Mouse (Mus musculus) neural tube, embryonic 15.5 days (tissue): ENCODE results near the gene Gm3488. TPM values are rescaled to one million over a fixed set of nuclear protein-coding genes. Genes with fewer than 3 reads are reported as not detected.
"Not testable (repeated sequence)": the region's sequence is repeated elsewhere in the genome, so short reads cannot be mapped to it uniquely, and the experiment has no call there.

Experiments used
- ATAC-seq: fragments of 200-750 bp; cut with Nextera tagmentation; 2 replicates; pipeline ENCODE4 v1.8.0; 2017; ENCODE audit warnings: mild to moderate bottlenecking, moderate TSS enrichment, moderate library complexity; ENCODE audit not compliant: low FRiP score
- H3K27ac ChIP-seq: fragments of 300-500 bp; sonication (generic); replicated peaks from 2 replicates; pipeline ENCODE4 v1.5.1; 2015; ENCODE audit warnings: mild to moderate bottlenecking, inconsistent platforms
- H3K27me3 ChIP-seq: fragments of 300-500 bp; sonication (generic); replicated peaks from 2 replicates; pipeline ENCODE4 v1.6.1; 2015; ENCODE audit warnings: inconsistent platforms
- H3K36me3 ChIP-seq: fragments of 300-500 bp; sonication (generic); 2 replicates; pipeline ENCODE4 v1.6.1; 2015; ENCODE audit warnings: inconsistent platforms
- H3K4me1 ChIP-seq: fragments of 300-500 bp; sonication (generic); 2 replicates; pipeline ENCODE4 v1.6.1; 2015; ENCODE audit warnings: inconsistent platforms
- H3K4me2 ChIP-seq: fragments of 300-500 bp; sonication (generic); 2 replicates; pipeline ENCODE4 v1.6.1; 2015; ENCODE audit warnings: inconsistent platforms, mild to moderate bottlenecking, moderate library complexity
- H3K4me3 ChIP-seq: fragments of 300-500 bp; sonication (generic); replicated peaks from 2 replicates; pipeline ENCODE4 v1.5.1; 2015; ENCODE audit warnings: mild to moderate bottlenecking, inconsistent platforms
- H3K9ac ChIP-seq: fragments of 300-500 bp; sonication (generic); replicated peaks from 2 replicates; pipeline ENCODE4 v1.6.1; 2015; ENCODE audit warnings: mild to moderate bottlenecking, inconsistent platforms
- H3K9me3 ChIP-seq: fragments of 300-500 bp; sonication (generic); replicated peaks from 2 replicates; pipeline ENCODE4 v1.6.1; 2016; ENCODE audit warnings: inconsistent platforms
- WGBS: fragments of 180-500 bp; shearing (Covaris S2); methylation state at CpG from one replicate; pipeline ENCODE4 v1.1.7; 2015; ENCODE audit warnings: mixed read lengths; 5-methylcytosine and 5-hydroxymethylcytosine counted together
- polyA plus RNA-seq: library from polyadenylated mRNA; unstranded; fragments of >200 nt; fragmentation: Nextera tagmentation; extraction: Ambion mirVana; gene quantifications from 2 replicates; pipeline ENCODE4 v1.2.1, GENCODE M21; 2015

Gene Gm3488
- polyA plus RNA-seq, result 12.8 and 16.2 TPM in 2 replicates

DNA sequence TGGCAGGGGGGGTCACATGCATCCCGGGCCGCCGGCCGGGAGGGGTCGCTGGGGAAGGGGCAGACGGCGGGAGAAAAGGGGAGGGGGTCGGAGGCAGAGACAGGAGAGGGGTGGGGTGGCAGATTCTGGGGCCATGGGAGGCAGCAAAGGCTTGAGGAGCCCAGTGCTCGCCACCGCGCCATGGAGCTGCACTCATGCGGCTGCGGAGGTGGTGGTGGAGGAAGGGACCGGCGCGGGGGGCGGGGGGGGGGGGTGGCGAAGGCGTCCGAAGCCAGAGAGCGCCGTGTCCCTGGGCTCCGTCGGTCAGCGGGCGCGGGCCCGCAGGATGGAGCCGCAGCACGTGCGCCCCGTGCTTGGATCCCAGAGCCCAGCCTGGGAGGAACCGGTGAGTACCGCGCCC lies at the start of gene Gm3488:
Gene Gm3488, plus strand, starts transcription at position 301 of the 400 bp plus-strand sequence.
- not testable (repeated sequence) for H3K36me3 ChIP-seq, H3K9ac ChIP-seq, H3K9me3 ChIP-seq, H3K27ac ChIP-seq, H3K4me1 ChIP-seq, H3K4me3 ChIP-seq, ATAC-seq, H3K27me3 ChIP-seq, H3K4me2 ChIP-seq
- WGBS, result no CpG with 5 or more reads among the region's 35 CpGs

DNA sequence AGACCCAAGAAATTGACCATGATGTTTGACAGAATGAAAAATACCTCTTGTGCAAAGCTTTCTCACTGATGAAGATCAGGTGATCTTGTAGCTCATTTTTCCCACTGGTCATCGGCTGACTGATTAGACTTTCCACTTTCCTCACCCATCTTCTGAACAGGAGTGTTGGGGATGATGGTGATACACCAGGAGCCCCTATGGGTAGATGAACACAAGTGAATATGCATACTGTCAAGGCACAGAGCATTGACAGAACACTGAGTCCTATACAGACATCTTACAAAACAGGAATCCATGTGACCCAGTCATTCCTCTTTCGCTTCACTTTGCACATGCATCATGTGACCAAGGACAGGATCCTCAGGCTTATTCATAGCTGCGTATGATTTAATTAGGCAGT lies 46.1 kb upstream of the Gm3488 start, which contains the start of gene Gm3194:
Gene Gm3194, minus strand, starts transcription at position 101 of the 400 bp plus-strand sequence.
- H3K9ac ChIP-seq, H3K4me1 ChIP-seq, H3K27ac ChIP-seq, H3K27me3 ChIP-seq, H3K36me3 ChIP-seq, H3K9me3 ChIP-seq, ATAC-seq, H3K4me3 ChIP-seq, H3K4me2 ChIP-seq: not testable (repeated sequence)
- no CpG with 5 or more reads among the region's 3 CpGs for WGBS

DNA sequence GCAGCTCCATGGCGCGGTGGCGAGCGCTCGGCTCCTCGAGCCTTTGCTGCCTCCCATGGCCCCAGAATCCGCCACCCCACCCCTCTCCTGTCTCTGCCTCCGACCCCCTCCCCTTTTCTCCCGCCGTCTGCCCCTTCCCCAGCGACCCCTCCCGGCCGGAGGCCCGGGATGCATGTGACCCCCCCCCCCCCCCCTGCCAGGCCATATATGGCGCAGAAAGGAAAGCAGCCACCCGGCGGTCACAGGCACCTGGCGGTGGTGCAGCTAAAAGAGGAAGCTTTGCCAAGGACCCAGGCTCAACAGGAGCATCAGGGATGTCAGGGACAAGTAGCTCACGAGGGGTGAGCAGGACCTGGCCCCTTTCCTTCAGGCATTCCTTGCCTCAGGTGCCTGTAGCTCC lies 41.0 kb upstream of the Gm3488 start:
- H3K9me3 ChIP-seq, H3K36me3 ChIP-seq, H3K9ac ChIP-seq, H3K27ac ChIP-seq, H3K4me1 ChIP-seq, H3K4me3 ChIP-seq, H3K4me2 ChIP-seq, H3K27me3 ChIP-seq: not testable (repeated sequence)
- WGBS, result no CpG with 5 or more reads among the region's 19 CpGs
- ATAC-seq, result peak; percentile 82; the same call in 1 of the 2 replicates

DNA sequence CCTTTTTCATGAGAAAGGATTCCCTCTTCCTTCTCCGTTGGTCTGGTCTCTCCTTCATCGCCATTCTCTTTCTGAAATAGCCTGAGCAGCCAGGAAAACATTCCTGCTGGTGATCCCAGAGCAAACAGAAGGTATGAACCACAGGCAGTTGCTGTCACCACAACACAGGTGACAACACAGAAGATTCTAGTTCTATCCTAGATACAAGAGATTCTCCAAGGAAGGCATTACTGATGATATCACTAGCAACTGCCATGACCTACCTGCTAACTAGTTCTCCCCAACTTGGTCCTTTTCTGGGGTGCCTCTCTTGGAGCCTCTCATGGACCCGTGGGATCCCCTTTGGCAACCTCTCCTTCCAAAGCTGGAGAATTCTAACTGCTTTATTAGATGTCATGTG lies 23.7 kb upstream of the Gm3488 start, which contains the start of gene Gm8246:
Gene Gm8246, minus strand, starts transcription at position 101 of the 400 bp plus-strand sequence.
- not testable (repeated sequence) for ATAC-seq, H3K9me3 ChIP-seq, H3K36me3 ChIP-seq, H3K4me3 ChIP-seq, H3K9ac ChIP-seq, H3K4me2 ChIP-seq, H3K4me1 ChIP-seq, H3K27me3 ChIP-seq, H3K27ac ChIP-seq
- no CpG with 5 or more reads among the region's 3 CpGs for WGBS

DNA sequence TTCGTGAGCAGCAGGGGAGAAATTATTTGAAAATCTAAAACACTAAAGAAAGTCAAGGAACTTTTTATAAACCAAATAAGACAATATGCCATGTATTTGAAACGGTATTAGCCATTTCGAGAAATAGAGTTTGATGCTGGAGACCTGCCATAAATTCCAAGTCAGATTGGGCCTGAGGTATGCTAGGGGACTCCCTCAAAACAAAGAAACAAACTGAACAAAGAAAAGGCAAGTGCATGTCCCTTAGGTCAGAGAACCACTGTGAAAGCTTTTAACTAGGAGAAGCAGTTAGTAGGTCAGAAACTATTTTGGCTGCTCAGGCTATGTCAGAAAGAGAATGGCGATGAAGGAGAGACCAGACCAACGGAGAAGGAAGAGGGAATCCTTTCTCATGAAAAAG lies 17.6 kb upstream of the Gm3488 start, which contains the start of gene Gm3187:
Gene Gm3187, plus strand, starts transcription at position 301 of the 400 bp plus-strand sequence.
- not testable (repeated sequence) for ATAC-seq, H3K9me3 ChIP-seq, H3K4me3 ChIP-seq, H3K27me3 ChIP-seq, H3K9ac ChIP-seq, H3K4me2 ChIP-seq, H3K27ac ChIP-seq, H3K36me3 ChIP-seq, H3K4me1 ChIP-seq
- WGBS, result 80% methylated on average over 4 of the region's 5 CpGs

DNA sequence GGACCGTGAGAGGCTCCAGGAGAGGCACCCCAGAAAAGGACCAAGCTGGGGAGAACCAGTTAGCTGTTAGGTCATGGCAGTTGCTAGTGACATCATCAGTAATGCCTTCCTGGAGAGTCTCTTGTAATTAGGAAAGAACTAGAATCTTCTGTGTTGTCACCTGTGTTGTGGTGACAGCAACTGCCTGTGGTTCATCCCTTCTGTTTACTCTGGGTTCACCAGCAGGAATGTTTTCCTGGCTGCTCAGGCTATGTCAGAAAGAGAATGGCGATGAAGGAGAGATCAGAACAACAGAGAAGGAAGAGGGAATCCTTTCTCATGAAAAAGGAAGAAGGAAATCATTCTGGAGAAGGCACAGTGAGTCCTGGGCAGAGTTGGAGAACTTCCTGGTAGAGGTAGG lies 36.7 kb downstream of the Gm3488 start, which contains the start of gene Gm3532:
Gene Gm3532, plus strand, starts transcription at position 301 of the 400 bp plus-strand sequence.
- not testable (repeated sequence) for H3K9me3 ChIP-seq, H3K27ac ChIP-seq, H3K9ac ChIP-seq, H3K4me2 ChIP-seq, H3K27me3 ChIP-seq, ATAC-seq, H3K4me3 ChIP-seq, H3K4me1 ChIP-seq, H3K36me3 ChIP-seq
- WGBS, result no CpG with 5 or more reads among the region's 2 CpGs

Other genes with a start within 250 kb of the Gm3488 start
- 0.17 TPM in 1 of 2 replicates, not detected in the other for gene Gm3526, start 241.1 kb upstream of the Gm3488 start, polyA plus RNA-seq
- gene Gm3542, start 166.7 kb upstream of the Gm3488 start, polyA plus RNA-seq, result not detected in 2 replicates
- 1.2 and 1.8 TPM in 2 replicates for gene Gm3500, start 112.6 kb upstream of the Gm3488 start, polyA plus RNA-seq
- 3.5 TPM in 1 of 2 replicates, not detected in the other for gene Gm3194, start 46.2 kb upstream of the Gm3488 start, polyA plus RNA-seq
- gene Gm8246, start 23.8 kb upstream of the Gm3488 start, polyA plus RNA-seq, result not detected in 2 replicates
- gene Gm3187, start 17.5 kb upstream of the Gm3488 start, polyA plus RNA-seq, result 0.13 TPM in 1 of 2 replicates, not detected in the other
- 0.18 TPM in 1 of 2 replicates, not detected in the other for gene Gm3532, start 36.8 kb downstream of the Gm3488 start, polyA plus RNA-seq
- gene Gm8265, start 131.4 kb downstream of the Gm3488 start, polyA plus RNA-seq, result not detected in 2 replicates
- not detected in 2 replicates for gene Gm9603, start 185.8 kb downstream of the Gm3488 start, polyA plus RNA-seq
- gene Gm3373, start 239.9 kb downstream of the Gm3488 start, polyA plus RNA-seq, result 0.56 TPM in 1 of 2 replicates, not detected in the other